Mouse (Mus musculus): ENCODE measurements around the gene Slc25a45. TPM values are rescaled to one million over a fixed set of nuclear protein-coding genes. Genes with fewer than 3 reads are reported as not detected.

Slc25a45 gene
- polyA plus RNA-seq, 1 experiment from 2014 or later = 1.2 TPM

DNA sequence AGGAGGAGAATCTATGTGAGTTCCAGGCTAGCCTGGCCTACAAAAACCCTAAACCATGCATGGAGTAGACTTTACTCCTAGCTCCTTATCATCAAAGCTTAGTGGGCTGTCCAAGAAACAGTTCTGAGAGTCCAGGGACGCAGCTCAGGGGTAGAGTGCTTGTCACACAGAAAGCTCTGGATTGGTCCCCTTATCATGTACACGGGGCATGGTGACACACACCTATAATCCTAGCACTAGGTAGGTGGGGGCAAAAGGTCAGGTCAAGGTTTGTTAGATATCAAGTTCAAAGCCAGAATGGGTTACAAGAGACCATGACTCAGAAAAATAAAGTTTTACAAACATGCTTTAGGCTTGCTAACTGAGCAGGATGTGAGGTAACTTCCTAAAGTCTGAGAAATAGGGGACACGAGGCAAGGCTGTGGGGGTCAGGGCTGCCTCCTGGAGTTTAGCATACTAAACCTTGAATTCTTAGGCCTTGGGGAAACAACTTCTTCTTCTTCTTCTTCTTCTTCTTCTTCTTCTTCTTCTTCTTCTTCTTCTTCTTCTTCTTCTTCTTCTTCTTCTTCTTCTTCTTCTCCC, 9.7 kb downstream of the Slc25a45 start:
- H3K27me3 ChIP-seq = no peaks in the 10 kb centered on the region
- peaks cover 16% of the 10 kb centered on the region for H3K4me1 ChIP-seq
- H3K4me3 ChIP-seq = no peak overlapping the region
- 79% methylated on average over 3 of the region's 3 CpGs for WGBS
- H3K36me3 ChIP-seq (ENCODE audit: poor library complexity, severe bottlenecking) = peaks cover 11% of the 10 kb centered on the region
- no peak overlapping the region for H3K9ac ChIP-seq
- no peak overlapping the region for H3K27ac ChIP-seq
- no peak for ATAC-seq
- H3K9me3 ChIP-seq (replicated peaks) = no peaks in the 10 kb centered on the region
- no peak overlapping the region for H3K4me2 ChIP-seq

DNA sequence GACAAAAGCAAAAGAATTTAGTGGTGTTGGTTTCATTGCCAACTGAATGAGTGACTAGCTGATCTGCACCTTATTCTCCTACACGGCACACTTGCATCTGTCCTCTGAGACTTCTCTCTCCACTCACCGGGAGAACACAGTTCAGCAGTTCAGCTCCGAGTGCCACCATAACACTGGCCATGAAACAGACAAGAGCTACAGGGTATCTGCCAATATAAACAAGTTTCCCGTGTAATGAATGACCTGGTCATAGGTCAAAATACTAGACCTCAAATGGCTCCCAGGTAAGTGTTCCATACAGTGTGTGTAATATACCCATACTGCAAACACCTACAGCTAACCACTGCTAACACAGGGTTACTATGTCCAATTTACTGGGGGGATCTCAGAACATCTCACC, 11.6 kb downstream of the Slc25a45 start:
- Histone ChIP-seq H3K4me1 (peaks cover 31% of the 10 kb centered on the region), H3K27me3 (no peaks in the 10 kb centered on the region), H3K9me3 (replicated peaks) (no peaks in the 10 kb centered on the region), H3K36me3 (ENCODE audit: poor library complexity, severe bottlenecking) (peaks cover 16% of the 10 kb centered on the region), H3K4me3 (no peak overlapping the region), H3K9ac (no peak overlapping the region), H3K4me2 (no peak overlapping the region), H3K27ac (no peak overlapping the region)
- no peak for ATAC-seq
- WGBS = 87% methylated on average over 4 of the region's 4 CpGs

DNA sequence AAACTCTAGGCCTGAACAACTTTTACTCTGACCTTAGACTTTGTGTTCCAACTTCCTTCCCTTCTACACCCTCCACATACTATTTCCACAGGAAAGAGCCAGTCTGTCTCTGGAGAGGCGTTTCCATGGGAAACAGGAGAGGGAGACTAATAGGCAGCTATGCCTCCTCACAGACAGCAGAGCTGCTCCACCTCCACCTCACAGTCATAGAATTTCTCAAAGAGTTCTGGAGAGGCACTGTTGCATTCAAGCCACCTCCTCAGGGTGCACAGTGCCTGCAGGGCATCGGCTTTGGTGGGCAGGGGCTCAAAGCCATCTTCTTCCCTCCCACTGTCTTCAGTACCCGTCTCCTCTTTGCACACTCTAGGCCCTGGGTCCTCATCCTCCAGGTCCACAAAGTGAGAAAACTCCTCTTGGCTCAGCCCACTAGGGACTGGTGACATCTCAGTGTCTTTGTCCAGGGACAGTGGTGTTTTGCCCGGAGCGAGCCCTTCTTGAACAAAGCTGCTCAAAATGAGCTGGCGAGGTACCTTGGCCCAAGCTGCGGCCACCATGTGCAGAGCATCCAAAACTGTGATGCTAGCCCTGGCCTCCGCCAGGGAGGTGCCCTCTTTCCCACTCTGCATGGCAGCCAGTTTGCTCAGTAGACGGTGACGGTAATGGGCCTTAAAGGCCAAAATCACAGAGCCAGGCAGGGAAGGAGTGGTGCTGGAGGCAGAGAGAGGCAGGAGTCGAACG, 14.1 kb downstream of the Slc25a45 start:
- H3K4me1 ChIP-seq = peaks cover 37% of the 10 kb centered on the region
- H3K9me3 ChIP-seq (replicated peaks) = no peaks in the 10 kb centered on the region
- WGBS = 93% methylated on average over 12 of the region's 12 CpGs
- H3K4me2 ChIP-seq = no peak overlapping the region
- H3K27ac ChIP-seq = no peak overlapping the region
- no peaks in the 10 kb centered on the region for H3K27me3 ChIP-seq
- peaks cover 27% of the 10 kb centered on the region for H3K36me3 ChIP-seq (ENCODE audit: poor library complexity, severe bottlenecking)
- H3K9ac ChIP-seq = peak overlapping the region; percentile 17; the same call in 1 of the 2 replicates
- H3K4me3 ChIP-seq = no peak overlapping the region
- ATAC-seq = no peak

DNA sequence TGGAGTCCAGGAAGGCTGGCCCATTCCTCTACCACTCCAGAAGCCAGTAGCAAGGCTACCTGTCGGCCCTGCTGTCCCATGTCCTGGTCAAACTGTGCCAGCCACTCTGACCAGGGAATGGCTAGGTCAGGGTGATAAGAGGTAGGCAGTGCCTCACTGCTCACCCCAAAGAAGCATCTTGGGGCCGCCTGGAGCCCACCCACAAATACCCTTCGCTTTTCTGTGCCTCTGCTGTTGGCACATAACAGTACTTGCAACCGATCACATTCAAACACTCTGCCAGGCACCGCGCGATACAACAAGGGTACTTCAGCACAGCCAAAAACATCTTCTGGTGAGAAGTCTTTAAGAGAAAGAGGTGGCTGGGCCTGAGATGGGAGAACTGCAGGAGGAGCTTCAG, 14.7 kb downstream of the Slc25a45 start:
- Histone ChIP-seq H3K4me2 (peak overlapping the region; percentile 77), H3K27ac (no peak overlapping the region), H3K4me1 (peaks cover 37% of the 10 kb centered on the region), H3K9ac (no peak overlapping the region), H3K36me3 (ENCODE audit: poor library complexity, severe bottlenecking) (peaks cover 31% of the 10 kb centered on the region), H3K4me3 (peak overlapping the region; percentile 64), H3K9me3 (replicated peaks) (no peaks in the 10 kb centered on the region), H3K27me3 (no peaks in the 10 kb centered on the region)
- no peak for ATAC-seq
- 94% methylated on average over 7 of the region's 7 CpGs for WGBS

DNA sequence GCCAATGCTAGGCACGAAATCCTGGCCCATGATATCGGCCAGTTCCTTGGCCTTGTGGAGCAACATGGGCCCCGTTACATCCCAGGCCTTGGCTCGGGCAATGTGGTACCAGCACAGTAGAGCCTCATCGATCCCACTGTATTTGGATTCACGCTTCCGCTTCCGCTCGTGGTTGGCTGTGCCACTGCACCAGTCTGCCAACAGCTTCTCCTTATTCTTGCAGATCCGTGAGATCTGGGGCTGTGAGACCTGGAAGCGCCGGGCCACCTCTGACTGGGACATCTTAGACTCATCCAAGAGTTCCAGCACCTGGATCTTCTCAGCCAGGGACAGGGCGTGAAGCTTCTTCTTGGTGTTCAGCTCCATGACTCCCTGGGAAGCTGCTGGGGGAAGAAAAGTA, 15.1 kb downstream of the Slc25a45 start:
- peak overlapping the region; percentile 64 for H3K4me3 ChIP-seq
- H3K4me2 ChIP-seq = peak overlapping the region; percentile 77
- peak overlapping the region; percentile 88 for H3K9ac ChIP-seq
- WGBS = 94% methylated on average over 13 of the region's 13 CpGs
- H3K4me1 ChIP-seq = peaks cover 37% of the 10 kb centered on the region
- H3K36me3 ChIP-seq (ENCODE audit: poor library complexity, severe bottlenecking) = peaks cover 36% of the 10 kb centered on the region
- H3K27ac ChIP-seq = 0 out of 2 replicates have a peak overlapping the region, but pooled peaks have one; percentile 31
- H3K27me3 ChIP-seq = no peaks in the 10 kb centered on the region
- no peak for ATAC-seq
- no peaks in the 10 kb centered on the region for H3K9me3 ChIP-seq (replicated peaks)

DNA sequence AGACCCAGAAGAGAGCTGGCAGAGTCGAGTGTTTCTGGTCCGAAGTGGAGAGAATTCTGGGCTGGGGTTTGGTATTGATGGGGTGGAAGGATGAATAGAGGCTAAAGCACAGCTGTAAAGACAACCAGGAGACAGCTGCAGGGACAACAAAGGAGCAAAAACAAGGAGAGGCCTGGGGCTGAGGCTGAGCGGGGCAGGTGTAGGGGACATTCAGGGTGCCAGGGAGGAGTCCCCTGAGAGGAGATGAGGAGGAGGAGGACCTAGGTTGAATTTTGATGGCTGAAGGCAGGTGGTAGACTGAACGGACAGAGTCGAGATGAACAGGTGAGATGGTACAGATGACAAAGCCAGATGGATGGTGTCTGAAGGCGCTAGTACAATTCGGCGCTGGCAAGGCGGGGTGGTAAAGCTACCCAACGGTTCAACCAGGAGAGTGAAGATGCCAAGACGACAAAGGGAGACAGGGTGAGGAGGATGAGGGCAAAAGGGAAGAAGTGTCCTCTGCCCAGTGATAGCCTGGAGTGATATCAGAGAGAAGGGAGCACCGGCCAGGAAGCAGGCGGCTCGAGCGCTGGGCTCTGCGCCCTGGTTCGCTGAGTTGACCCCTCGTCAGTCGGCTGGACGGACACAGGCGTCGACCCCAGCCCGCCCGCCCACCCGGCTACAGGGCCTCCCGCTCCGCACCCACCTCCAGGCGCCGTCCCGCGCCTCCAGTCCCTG, 15.8 kb downstream of the Slc25a45 start:
- ATAC-seq = no peak; the same call in 1 of the 2 replicates
- Histone ChIP-seq H3K4me2 (peak overlapping the region; percentile 77), H3K4me1 (peaks cover 37% of the 10 kb centered on the region), H3K9ac (peak overlapping the region; percentile 88), H3K9me3 (replicated peaks) (no peaks in the 10 kb centered on the region), H3K4me3 (peak overlapping the region; percentile 64), H3K27me3 (no peaks in the 10 kb centered on the region), H3K27ac (peak overlapping the region; percentile 57), H3K36me3 (ENCODE audit: poor library complexity, severe bottlenecking) (peaks cover 41% of the 10 kb centered on the region)
- WGBS = 12% methylated on average over 16 of the region's 31 CpGs

DNA sequence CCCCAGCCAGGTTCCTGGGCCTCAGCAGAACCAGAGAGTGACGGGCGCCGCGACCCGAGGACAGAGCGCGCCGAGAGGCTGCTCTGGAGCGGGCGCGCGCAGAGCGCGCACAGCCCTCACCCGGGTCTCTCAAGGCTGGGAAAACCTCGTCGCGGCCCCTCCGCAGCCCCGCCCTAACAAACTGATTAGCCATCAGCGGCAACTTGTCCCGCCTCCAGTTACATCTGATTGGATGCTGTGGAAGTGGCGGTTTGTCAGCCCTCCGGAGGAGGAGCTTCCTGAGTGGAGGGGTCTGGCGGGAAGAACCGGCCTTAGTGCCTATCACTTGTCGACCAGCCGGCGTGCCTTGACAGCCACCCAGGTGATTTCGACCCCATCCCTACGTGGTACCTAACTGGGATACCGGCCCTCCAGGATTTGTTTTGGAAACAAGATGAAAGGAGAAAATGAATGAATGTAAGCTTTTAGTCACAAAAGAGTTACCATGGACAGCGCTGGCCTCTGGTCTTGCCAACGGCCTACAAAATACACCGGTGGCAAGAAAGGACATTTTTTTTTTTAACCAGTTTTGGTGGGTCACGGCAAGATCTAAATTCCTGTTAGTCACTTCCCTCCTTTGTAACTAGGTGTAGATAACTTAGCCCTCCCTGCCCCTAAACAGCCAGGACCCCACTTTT, 16.5 kb downstream of the Slc25a45 start, which contains the start of gene Tigd3:
TSS of gene Tigd3 (minus strand) at position 148 of the 677 bp plus-strand sequence.
- Histone ChIP-seq H3K4me2 (peak within 1 kb of the TSS; percentile 77), H3K9me3 (replicated peaks) (no peaks in the 10 kb centered on the region), H3K27me3 (no peaks in the 10 kb centered on the region), H3K27ac (peak within 1 kb of the TSS; percentile 57), H3K36me3 (ENCODE audit: poor library complexity, severe bottlenecking) (peaks cover 46% of the 10 kb centered on the region), H3K4me3 (peak within 1 kb of the TSS; percentile 64), H3K4me1 (peaks cover 37% of the 10 kb centered on the region), H3K9ac (peak within 1 kb of the TSS; percentile 88)
- 5% methylated on average over 36 of the region's 36 CpGs for WGBS
- ATAC-seq = peak; percentile 97

DNA sequence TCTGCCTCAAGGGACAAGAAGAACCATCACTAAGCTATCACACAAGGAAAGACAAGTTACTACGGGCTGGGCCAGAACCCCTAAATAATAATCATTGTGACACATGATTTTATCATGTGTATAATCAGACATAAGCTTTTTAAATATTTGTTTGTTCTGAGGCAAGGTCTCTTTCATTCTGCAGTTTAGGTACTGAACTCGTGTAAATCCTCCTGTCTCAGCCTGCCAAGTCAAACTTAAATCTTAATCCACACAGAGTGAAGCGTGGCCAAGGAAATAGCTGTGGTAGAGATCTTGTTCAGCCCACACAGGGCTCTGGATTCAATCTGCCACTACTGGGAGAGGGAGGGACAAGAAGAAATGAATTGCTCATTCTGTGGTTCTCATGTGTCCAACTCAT, 29.7 kb downstream of the Slc25a45 start:
- Histone ChIP-seq H3K27ac (no peak overlapping the region), H3K4me3 (no peak overlapping the region), H3K9me3 (replicated peaks) (no peaks in the 10 kb centered on the region), H3K4me2 (no peak overlapping the region), H3K9ac (no peak overlapping the region), H3K27me3 (no peaks in the 10 kb centered on the region), H3K36me3 (ENCODE audit: poor library complexity, severe bottlenecking) (peaks cover 52% of the 10 kb centered on the region), H3K4me1 (peaks cover 29% of the 10 kb centered on the region)
- ATAC-seq = no peak
- 92% methylated on average over 3 of the region's 3 CpGs for WGBS

DNA sequence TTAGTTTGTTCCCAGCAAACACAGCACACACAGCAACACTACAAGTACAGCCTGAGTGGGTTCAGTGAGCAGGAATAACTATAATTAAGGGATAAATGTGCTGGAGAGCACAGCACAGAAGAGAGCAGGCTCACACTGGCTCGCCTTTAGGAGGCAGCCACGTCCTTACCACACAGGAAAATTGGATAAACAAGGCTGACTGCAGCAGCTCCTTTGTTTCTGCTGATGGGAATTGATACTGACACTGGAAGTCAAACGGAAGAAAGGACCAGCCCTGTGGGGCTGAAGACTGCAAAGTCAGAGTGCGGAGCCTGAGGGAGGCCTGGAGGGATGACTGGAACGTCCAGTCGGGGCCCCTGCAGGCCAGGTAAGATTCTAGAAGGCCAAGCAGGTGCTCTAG, 32.6 kb downstream of the Slc25a45 start:
- Histone ChIP-seq H3K9ac (peak overlapping the region; percentile 58), H3K27me3 (no peaks in the 10 kb centered on the region), H3K36me3 (ENCODE audit: poor library complexity, severe bottlenecking) (peaks cover 23% of the 10 kb centered on the region), H3K4me1 (peaks cover 36% of the 10 kb centered on the region), H3K27ac (peak overlapping the region; percentile 65), H3K4me2 (peak overlapping the region; percentile 90), H3K4me3 (peak overlapping the region; percentile 99), H3K9me3 (replicated peaks) (no peaks in the 10 kb centered on the region)
- 48% methylated on average over 6 of the region's 6 CpGs for WGBS
- no peak for ATAC-seq

DNA sequence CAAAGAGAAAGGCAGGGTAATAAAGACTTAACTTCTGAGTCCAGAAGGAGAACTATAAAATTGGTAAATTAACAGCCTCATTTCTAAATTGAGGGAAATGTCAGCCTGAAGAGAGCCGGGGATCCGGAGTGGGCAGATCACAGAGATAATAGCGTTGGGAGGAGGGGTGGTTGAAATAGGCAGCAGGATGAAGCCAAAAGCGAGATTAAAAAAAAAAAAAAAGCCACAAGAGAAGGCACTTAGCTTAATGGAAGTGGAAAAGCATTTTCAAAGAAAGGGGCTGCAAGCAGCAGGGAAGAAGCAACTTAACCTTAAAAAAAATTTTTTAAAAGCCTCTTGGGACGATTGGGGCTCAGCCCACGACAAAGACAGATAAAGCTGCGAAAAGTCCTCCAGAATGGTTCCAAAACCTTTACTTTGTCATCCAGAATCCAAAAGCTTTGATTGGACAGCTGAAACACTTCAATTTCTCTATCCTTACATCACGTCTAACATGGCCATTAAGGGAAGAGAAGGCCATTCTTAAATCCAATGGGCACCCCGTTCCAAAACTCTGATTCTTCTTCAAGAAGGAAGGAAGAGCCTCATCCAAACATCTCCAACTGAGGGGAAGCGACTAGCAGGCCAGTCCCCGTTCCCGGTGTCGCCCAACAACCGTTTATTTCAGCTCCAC, 34.0 kb downstream of the Slc25a45 start:
- WGBS = 4% methylated on average over 14 of the region's 14 CpGs
- Histone ChIP-seq H3K27ac (peak overlapping the region; percentile 81), H3K27me3 (no peaks in the 10 kb centered on the region), H3K4me1 (peaks cover 36% of the 10 kb centered on the region), H3K4me3 (peak overlapping the region; percentile 99), H3K9ac (peak overlapping the region; percentile 93), H3K4me2 (peak overlapping the region; percentile 90), H3K36me3 (ENCODE audit: poor library complexity, severe bottlenecking) (peaks cover 10% of the 10 kb centered on the region), H3K9me3 (replicated peaks) (no peaks in the 10 kb centered on the region)
- no peak for ATAC-seq

Data from forebrain, embryonic 13.5 days (tissue).